Mouse (Mus musculus): ENCODE data around the gene Tpmt.

DNA sequence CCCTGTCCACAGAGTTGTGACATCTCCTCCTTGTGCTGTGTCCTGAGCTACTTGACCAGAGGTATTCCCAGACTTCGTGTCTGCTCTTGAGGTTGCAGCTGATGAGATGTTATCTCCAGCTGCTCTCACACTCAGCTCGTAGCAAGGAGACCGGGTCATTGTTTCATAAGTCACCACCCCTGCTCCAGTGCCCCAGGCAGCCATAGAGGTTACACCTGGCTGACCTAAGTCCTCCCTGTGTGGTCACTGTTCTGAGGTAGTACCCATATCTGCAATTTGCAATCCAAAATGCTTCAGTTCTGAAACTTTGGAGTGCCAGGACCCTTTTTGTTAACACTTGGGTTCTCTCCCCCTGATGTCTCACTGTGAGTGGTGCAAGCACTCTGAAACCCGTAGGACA lies 5.5 kb upstream of the Tpmt start:
- TF ChIP-seq CTCF (IDR thresholded peaks at IDR 0.05; ENCODE audit: control insufficient read depth, insufficient read depth, insufficient replicate concordance, low read depth, low read length) (no peak), POLR2A (IDR thresholded peaks at IDR 0.05; ENCODE audit: control insufficient read depth, low read depth, low read length) (no peak)
